Mouse (Mus musculus): ENCODE measurements around the gene Zfp385a.

Zfp385a gene

DNA sequence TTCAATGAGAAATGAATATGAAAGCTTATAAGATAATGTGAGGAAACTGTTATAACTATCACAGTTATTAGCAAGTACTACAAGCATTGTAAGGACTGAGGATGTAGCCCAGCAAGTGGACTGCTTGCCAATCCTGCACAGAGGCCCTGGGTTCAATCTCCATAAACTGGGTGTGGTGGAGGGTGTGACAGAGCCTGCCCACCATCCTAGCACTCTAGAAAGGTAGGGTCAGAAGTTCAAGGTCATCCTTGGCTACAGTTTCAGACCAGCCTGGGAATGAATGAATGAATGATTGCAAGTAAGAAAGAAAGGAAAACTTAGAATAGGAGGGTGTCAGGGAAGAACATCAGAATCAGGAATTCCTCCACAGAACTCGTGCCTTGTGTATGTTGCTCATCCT is 23.9 kb upstream of the Zfp385a start:
- DNase-seq (ENCODE audit: low read depth, low spot score) = peak; percentile 92

DNA sequence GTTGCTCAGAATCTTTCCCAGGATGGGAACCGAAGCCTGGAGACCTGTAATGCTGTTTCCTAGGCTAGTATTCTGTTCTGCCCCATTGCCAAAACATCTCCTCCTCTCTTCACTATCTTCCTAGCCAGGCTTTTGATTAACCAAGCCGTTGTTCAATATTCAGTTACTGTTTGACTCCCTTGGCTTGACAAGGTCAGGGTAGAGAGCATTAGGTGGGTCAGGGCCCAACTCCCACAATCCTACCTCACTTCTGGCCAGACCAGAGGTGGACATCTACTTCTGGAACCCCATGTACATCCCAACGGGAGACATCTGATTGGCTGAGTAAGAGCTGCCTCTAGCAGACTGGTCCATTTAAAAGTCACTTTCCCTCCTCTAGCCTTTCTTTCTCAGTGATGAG is 23.1 kb upstream of the Zfp385a start:
- no peak for DNase-seq (ENCODE audit: low read depth, low spot score)

DNA sequence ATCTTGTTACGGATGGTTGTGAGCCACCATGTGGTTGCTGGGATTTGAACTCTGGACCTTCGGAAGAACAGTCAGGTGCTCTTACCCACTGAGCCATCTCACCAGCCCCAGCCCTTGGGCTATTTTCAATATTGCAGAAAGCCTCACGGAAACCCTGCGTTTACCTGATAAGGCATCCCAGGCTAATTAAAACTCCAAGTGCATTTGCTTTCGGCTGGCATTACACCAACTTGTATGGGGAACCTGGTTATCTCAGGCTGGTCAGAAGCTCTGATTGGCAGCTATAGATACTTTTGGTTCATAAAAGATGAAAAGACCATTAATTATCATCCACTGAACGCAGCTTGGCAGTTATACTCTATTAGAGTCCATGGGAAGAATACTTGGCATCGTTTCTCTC is 22.4 kb upstream of the Zfp385a start:
- no peak for DNase-seq (ENCODE audit: low read depth, low spot score)

DNA sequence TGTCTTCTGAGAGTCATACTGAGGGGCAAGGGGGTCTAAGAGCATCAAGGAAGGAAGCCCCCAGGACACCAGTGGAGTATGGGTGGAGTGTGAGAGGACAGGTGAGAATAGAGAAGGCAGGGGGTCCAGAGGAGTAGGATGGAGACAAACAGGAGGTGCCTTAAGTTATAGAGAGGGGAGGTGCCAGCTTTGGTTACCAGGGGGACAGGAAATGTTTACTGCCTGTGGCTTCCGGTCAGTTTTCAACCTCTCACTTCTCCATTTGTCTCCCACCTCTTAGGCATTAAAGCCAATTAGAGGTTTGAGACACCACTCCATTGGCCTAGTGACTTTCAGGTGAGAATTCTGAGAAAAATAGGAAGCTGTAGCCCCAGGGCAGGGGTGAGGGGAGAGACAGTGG is 21.4 kb upstream of the Zfp385a start:
- DNase-seq (ENCODE audit: low read depth, low spot score) = no peak

DNA sequence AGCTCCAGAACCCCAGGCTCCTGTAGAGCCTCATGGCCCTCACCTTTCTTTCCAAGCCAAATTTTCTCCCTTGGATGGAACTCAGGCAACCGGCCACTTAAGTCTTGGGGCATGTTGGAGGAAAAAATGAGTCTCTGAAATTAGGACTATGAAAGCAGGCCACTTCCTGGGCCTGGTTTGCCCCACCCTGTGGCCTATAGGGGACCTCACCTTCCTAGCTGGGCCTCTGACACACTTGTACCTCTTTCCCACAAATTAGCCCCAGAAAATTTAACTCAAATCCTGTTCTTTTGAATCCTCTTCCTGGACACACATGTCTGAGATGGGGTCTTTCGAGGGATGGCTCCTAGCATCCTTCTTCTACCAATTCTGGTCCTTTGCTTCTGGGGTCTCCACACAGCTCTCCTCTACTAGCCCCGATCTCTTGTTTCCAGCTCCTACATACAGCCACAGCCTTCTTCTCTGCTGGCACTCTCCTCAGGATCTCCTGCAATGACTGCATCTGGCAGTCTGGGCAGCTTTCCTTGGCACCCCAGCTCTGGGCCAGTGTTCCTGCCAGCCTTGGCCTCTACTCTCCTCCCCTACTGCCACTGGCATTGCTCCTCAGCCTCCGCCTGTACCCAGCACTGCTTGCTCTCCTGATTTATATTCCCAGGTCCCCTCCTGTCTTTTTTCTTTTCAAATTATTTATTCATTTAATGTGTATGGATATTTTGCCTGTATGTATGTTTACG is 20.1 kb upstream of the Zfp385a start:
- DNase-seq (ENCODE audit: low read depth, low spot score) = no peak

DNA sequence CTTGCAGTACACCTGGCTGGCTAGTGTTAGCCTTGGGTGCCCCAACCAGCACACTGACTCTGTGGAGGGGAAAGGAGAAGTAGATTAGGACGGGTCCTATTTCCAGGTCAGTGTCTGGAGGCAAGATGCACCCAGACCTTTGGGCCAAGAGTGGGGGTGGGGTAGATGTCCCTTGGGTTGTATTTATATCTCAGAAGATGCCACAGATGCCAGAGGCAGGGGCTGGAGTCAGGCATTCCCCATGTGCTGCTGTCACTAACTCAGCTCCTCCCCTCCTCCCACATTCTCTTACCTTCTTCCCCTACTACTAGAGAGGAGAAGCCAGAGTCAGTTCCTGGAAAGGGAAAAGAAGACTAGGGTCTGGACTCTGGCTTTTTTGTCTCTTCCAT is 19.2 kb upstream of the Zfp385a start:
- no peak for DNase-seq (ENCODE audit: low read depth, low spot score)

DNA sequence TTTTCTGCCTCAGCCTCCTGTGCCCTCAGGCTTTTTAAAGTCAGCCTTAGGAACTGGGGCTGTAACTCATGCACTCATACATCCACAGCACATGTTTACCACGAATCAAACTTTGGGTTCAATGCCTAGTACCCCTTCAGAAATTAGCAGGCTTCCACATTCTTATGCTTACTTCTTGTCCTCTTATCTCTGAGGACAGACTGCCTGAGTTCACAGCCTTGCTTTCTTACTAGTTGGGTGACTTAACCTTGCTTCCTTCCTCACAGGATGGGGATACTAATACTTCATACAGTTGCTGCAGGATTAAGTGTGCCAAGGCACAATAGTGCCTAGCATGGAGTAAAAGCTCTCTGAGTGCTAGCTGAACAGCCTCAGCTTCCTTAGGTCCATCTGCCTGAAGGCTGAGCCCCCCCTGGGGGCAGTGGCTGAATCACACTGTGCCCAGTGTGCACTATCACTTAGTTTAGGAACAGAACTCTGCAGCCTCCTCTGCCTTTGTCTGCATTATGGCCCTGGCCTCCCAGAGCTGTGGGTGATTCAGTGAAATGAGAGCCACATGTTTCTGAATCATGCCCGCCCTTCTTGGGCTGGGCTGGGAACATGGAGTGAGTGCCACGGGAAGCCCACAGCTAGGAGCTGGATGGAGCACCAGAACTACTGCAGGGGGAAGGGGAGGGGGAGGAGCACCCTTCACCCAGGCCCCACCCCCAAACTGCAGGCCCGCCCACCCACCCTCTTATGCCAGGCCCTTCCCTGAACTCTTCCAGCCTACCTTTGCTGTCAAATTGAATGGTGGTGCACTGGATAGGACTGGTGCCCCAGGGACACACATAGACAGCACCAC is 18.6 kb upstream of the Zfp385a start:
- DNase-seq (ENCODE audit: low read depth, low spot score) = peak; percentile 43

DNA sequence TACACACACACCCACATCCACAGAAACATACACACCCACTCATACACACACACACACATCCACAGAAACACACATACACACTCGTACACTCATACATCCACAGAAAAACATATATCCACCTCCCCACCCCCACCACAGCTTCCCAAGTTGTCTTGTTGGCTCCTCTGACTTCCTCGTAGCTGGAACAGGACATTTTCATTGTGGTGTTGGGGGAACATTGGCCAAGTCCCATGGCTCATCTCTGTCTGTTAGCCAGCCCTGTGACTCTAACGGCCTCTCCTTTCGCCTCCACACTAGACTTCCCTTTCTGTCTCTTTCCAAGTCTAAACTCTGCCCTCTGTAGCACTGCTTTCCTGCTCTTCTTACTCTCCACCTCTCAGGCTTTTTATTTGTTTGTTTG is 17.9 kb upstream of the Zfp385a start:
- no peak for DNase-seq (ENCODE audit: low read depth, low spot score)

DNA sequence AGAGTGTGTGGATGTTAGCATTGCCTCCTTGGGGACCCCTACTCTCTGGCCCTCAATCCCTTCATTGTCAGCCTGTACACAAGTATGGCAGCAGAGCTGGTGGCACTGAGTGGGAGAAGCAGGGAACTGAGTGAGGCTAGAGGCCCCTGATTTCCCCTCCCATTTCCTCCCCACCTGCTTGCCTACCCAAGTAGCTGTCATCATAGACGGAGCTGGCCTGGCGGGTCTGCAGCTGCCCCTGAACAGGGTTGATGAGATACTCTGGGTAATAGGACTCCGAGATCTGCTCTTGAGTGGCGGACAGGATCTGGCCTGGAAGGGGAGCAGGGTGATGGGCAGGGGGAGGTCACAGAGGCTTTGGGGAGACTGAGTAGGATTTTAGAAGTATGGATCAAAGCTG is 16.2 kb upstream of the Zfp385a start:
- no peak for DNase-seq (ENCODE audit: low read depth, low spot score)

DNA sequence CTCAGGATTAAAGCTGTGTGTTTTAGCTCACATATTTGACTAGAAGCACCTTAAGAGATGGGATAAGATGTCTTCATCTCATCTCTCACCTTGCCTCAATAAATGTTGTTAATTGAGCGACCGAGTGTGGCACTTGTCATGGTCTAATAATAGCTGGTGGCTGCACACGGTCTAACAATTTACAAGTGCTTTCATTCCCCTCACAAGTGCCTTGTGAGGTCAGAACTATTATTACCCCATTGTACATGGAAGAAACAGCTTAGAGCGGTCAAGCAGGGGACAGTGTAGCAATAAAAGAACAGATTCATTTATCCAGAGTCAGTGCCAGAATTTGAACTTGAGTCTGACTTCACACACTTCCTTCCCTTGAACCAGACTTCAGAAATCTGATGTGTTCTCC is 15.5 kb upstream of the Zfp385a start:
- DNase-seq (ENCODE audit: low read depth, low spot score) = no peak

DNA sequence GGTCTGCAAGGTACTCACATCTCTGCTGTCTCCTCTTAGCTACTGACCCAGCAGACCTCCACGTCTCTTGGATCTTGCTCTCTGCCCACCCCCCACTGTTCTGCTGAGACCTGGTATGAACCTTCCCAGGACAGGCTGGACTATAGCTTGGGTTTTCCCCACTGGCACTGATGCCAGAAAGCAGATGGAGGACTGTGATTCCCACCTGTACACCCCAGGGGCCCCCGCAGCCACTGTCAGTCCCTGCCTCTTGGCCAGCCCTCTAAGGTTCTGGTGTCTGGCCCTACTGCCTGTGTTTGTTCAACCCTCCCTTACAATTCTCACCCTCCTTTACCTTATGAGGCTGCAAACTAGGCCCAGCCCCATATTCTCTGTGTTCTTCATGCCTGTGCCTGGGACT is 14.8 kb upstream of the Zfp385a start:
- DNase-seq (ENCODE audit: low read depth, low spot score) = no peak

DNA sequence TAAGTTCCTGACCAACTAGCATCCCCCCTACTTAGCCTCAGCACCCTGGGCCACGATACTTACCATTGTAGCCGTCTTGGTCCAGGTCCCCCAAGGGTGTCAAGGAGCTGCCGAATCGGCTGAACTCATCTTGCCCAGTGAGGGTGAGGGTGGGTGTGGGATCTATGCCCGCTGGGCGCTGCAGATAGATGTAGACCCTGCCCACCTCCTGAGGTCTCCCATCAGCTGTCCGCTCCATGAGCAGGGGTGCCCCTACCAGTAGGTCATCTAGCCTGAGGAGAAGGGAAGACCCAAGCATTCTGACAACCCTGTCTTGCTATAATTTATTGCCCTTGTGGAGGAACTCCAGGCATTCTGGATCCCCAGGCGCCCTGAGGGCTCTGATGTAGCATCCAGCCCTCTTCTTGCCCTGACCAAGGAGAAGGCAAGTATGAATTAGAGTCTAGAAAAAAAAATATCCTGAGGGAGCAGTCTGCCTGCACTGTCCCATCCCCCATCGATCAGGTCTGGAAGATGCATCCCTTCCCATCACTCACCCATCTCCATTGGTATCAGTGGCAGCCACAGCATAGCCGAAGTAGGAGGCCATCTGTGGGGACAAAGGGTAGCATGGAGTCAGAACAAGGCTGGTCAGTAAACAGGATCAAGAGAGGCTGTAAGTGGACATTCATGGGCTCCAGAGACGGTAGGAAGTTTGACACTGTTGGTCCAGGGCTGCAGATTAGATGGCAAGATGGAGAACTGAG is 13.8 kb upstream of the Zfp385a start:
- no peak for DNase-seq (ENCODE audit: low read depth, low spot score)

DNA sequence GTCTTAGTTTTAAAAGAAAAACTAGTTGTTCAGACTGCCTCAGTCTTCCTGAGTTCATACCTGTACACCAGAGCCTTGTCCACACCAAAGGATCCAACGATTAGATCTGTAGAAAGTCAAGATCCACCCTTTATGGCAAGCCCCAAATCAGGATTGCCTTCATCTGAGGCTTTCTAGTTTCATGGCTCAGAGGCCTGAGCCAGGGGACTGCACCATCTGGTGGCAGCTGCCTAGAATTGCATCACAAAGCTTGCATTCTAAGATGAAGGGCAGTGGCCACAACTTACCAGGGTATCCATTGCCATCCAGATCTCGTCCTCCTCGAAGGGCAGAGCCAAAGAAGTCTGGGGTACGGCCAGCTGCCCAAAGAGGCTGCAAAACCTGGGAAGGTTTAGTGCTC is 13.0 kb upstream of the Zfp385a start:
- DNase-seq (ENCODE audit: low read depth, low spot score) = peak; percentile 71

DNA sequence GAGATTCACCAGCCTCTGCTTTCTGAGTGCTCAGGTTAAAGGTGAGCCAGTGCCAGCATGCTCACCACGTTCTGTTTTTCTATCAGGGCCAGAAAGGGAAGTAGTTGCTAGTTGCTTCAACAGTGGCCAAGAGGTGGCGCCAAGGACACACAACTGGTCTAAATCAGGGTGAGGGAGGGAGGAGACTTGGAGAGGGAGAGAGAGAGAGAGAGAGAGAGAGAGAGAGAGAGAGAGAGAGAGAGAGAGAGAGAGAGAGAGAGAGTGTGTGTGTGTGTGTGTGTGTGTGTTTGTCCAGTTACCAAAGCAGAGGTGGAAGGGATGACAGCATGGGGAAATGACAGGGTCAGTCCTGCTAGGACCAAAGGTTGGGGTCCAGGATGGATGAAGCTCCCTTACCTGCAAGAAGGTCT is 7.4 kb upstream of the Zfp385a start:
- peak; percentile 76 for DNase-seq (ENCODE audit: low read depth, low spot score)

DNA sequence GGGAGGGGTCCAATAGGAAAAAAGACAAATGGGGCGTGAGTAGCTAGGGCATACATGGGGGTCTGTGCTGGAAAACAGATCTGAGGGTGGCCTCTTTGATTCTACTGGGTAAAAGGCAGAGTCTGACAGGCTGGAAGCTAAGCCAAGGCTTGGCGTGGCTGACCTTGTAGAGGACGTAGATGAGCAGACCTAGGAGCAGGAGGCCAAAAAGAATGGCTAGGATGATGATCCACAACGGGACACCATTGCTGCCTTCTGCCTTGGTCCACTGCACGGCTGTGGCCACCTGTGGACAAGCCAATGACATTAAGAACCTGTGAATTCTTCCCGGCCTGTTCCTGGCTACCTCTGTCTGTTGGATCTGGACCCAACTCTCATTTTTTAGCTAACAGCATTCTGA is 5.9 kb upstream of the Zfp385a start:
- no peak for DNase-seq (ENCODE audit: low read depth, low spot score)

DNA sequence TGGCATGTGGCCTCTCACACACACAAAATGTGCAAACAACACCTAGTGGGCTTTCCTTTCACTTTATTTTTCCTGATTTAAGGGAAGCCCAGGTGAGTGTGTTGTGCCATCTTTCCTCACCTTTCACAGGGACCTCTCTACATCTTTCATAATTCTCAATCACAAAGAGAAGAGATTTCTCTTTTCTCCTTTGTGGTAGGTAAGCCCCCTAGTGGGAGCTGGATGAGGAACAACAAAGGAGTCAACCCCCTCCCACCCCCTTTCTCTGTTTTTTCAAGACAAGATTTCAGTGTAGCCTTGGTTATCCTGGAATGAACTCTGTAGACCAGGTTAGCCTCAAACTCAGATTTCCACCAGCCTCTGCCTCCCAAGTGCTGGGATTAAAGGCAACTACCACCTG is 3.7 kb upstream of the Zfp385a start:
- no peak for DNase-seq (ENCODE audit: low read depth, low spot score)

DNA sequence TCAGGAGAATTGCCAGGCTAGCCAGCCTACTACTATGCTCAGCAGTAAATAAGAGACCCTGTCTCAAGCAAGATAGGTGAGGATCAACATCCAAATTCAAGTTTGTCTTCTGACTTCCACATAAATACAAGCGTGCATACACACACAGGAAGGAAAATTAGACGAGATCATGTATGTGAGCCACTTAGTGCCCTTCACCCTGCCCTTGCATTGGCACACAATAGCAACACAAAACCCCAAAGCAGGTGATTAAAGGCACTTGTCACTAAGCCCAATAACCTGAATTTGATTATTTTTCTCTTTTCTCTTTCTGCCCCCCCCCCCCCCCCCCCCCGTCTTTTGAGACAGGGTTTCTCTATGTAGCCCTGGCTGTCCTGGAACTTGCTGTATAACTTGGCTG is 3.1 kb upstream of the Zfp385a start:
- no peak for DNase-seq (ENCODE audit: low read depth, low spot score)

DNA sequence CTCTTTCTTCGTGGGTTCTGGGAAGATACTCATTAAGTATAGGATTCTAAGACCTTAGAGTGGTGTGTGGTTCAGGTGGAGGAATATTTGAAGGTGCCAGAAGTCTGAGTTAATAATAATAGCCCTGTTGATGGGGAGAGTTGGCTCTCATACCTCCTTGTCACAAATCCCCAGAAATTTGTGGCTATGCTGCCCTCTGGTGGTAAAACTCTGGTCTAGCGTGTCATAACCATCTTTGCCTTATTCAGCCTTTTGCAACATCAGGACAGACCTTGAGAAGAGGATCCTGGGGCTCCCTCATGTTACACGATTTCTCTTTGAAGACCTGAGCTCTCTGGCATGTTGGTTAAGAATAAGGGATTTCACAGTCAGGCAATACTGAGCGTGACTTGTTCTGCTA is 2.5 kb upstream of the Zfp385a start:
- peak; percentile 80 for DNase-seq (ENCODE audit: low read depth, low spot score)

DNA sequence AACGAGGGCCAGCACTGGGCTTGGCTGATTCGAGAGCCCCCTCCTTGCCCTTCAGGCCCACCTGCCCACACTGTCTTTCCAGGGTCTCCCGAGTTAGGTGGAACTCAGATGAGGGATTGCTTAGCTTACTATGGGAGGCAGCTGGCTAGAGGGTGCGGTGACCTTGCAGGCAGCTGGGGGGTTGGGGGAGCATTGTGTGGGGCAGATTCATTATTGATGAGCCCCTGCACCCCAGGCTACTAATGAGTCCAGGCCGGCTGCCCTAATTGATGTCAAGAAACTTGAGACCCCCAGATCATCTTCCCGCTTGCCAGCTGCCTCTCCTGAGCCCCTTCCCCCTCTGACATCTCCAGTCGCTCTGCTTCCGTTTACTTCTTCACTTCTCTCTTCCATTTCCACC is 1.7 kb upstream of the Zfp385a start:
- no peak for DNase-seq (ENCODE audit: low read depth, low spot score)

DNA sequence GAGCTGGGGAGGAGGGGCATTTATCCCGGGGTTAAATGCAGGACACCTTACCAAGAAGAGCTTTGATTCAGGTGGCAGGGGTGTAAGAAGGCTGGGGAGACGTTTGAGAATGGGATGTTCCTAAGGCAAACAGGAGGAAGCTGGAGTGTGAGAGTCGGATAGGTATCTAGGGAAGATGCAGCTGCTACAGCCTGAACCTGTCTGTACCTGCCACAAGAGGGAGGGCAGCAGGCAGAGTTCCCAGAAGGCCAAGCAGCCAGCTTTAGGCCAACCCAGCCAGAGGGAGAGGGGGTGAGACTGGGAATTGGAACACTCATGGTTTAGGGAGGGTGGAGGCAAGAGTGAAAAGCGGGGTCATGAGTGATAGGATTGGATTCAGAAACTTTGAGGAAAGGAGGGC is 893 bp upstream of the Zfp385a start:
- peak; percentile 73 for DNase-seq (ENCODE audit: low read depth, low spot score)

DNA sequence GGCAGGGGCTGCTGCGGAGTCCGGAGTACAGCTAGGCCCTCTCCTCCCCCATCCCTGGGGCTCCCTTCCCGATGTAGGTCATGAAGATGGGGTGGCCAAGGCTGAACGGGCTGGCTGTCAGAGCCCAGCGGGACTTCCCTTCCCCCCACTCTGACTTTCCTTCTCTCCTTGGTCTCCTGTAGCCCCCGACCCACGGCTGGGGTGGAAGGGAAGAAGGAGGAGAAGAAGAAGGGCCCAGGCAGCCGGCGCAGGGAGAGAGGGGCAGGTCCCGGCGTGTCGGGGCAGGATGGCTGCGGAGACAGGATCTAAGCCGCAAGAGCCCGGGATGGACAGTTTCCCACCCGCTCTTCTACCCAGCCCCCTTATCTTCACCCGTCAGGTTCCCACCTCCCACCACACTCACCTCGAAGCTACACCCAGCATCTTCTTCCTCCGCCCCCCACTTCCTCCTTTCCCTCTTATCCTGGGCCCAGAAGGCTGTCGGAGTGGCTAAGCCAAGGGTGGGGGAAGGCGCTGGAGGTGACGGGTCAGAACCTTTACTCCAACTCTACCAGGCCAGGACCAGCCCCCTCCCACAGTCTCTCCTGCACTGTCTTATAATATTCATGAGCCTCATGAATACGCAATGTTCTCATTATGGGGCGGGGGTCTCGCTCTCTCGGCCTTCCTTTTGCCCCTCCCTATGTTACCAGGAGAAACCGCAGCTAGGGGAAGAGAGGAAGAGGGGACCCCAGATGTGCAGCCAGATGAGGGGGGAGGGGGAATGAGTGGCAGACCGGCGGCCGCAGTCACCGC is 530 bp downstream of the Zfp385a start:
- peak; percentile 38 for DNase-seq (ENCODE audit: low read depth, low spot score)

DNA sequence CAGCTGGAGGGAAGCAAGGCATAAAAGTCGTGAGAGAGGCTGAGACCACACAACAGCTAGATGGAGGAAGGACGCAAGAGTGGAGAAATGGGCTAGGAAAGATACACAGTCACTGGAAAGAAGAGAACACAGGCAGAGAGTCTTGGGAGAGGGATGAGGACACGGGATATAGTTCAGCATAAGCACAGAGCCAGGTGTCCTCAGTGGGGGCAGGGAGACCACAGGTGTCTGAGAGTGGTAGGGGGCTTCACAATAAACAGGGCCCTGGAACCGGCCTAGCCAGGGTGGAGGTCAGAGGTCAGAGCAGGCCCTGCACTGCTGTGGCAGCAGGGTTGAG is 1.1 kb downstream of the Zfp385a start:
- no peak for DNase-seq (ENCODE audit: low read depth, low spot score)
